Mouse (Mus musculus) embryo, embryonic 10 days (tissue): ENCODE data around the gene Wdr3.
A peak's percentile ranks its signal among the peaks of the same experiment; 100 is the strongest.

ENCODE experiments used
- DNase-seq: peaks from one replicate; pipeline ENCODE4 v3.0.0-alpha.2; 2015; ENCODE audit warnings: low spot score

Wdr3 gene

DNA sequence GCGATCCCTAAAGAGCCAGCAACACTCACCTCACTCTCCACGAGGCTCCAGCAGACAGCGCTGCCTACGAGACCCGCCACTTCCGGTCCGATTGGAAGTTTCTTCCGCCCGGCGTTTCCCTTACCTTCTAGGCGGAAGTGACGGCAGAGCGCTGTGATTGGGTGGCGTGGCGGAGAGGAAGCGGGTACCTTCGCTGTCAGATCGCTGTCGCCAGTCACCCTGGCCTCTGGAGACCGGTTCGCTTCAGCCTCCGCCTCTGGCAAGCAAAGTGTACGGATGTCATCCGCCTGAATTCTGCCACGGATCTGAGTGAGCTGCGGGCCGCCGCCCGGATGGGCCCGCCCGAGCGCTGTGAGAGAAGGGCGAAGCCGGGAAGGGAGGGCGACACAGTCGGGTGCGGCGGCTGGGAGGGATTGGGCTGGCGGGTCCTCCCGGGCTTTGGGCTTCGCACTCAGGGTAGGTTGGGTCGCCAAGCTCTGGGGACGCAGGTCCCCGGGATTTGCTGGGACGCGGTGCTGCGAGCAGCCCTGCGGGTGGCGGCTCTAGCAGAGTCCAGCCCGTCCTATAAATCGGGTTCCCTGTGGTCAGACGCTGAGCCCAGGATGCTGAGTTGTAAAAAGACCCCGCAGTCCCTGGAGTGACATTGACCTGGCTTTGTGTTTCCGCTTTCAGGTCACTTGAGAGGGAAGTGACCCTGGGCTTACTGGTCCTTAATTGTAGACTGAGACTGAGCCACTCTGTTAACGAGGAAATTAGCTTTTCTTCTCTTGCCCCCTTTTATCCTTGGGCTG is at the start of gene Wdr3, which contains the start of gene Gdap2:
TSS of gene Wdr3 (minus strand) at position 93 of the 791 bp plus-strand sequence.
TSS of gene Gdap2 (plus strand) at position 67 of the 791 bp plus-strand sequence.
- peak; percentile 98 for DNase-seq

DNA sequence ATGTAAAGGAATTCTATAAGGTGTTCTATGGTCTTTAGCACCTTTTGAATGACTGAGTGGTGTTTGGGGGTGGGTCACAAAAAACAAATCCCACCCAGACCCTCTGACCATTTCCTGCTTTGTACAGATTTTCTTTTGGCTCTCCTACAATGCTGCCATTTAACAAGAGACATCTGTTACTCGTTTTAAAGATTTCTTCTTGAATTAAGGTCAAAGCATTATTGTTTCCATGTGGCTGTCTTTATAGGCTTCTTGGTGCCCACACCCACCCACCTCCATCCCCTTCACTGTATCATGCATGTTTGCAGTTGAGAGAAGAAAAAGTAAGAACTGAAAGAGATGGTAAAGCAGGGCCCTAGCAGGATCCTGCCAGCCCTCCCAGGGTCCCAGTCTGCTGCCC is 44.8 kb upstream of the Wdr3 start:
- DNase-seq: peak; percentile 7

DNA sequence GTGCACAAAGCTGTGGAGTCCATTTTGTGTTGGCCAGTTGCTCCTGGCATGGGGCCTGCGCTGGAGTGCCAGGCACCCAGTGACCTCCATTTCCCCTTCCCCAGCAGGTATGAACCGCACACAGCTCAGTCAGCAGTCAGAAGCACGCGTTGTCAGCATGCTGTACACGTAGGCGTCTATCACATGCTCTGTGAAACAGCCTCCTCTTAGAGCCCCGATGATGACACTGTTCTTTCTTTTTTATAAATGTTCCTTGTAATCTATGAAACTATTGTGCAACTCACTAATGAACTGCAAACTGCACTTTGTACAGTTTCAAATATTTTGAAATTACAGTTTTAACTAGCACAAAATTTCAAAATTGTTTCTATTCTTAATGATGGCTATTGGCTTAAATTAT is 39.3 kb upstream of the Wdr3 start:
- no peak for DNase-seq

- peak; percentile 46 for DNase-seq
These were observed 32.0 kb upstream of the Wdr3 start for GRCm38 (mm10) chr3:100194210-100194609.

- DNase-seq: no peak
These were observed 27.7 kb upstream of the Wdr3 start for GRCm38 (mm10) chr3:100189861-100190260.

- DNase-seq: peak; percentile 80
These were observed 27.2 kb upstream of the Wdr3 start for GRCm38 (mm10) chr3:100189444-100189843.

DNA sequence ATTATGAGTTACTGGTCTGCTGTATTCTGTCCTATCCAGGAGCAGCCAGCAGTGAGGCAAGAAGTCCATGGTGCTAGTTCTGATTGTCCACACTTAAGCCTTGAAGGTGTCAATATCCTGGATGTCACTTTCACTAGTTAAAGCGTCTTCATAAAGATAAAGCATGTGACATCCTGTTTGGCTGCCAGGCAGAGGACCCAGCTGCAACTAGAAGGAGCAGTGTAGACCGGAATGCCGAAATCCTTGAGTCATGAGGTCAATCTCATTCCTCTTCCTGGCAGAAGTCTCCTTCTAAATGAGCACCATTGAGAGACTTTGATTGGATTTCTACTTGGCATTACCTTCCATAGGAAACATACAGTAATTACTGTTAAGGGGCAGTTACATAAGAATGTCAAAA is 18.3 kb upstream of the Wdr3 start:
- DNase-seq: no peak

DNA sequence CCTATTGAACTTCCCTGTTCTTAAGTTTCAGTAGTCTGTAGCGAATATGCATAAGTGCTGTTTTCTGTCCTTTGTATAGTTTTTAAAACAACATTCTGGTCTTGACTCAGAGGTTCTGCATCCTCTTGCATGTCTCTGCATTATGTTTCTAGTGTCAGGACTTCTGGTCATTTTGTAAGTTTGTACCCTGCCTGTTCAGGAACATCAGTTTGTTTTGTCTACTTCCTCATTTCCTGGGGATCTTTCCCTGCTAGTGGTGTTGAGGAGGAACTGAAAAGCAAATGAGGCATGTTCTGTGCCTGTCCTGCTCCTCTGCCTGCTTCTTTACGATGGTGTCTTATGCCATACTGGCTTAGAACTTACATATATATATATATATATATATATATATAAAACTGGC is 13.8 kb upstream of the Wdr3 start:
- no peak for DNase-seq

DNA sequence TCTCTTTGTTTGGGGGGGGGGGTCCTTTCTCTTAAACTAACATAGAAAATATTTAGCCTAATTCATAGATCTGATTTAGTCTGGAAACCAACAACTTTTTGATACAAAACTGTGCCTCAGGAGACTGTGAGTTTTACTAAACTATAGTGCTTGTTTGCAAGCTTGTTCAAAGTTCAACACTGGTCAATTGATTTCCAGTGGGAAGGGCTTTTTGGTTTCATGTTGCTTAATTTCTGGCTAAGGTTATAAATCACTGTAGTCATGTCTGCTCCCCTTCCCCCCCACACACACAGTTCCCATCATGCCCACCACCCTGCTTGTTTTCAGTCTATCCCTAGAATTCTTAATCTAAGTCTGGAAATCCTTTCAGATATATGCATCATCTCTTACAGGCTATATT is 2.8 kb upstream of the Wdr3 start:
- DNase-seq: no peak

DNA sequence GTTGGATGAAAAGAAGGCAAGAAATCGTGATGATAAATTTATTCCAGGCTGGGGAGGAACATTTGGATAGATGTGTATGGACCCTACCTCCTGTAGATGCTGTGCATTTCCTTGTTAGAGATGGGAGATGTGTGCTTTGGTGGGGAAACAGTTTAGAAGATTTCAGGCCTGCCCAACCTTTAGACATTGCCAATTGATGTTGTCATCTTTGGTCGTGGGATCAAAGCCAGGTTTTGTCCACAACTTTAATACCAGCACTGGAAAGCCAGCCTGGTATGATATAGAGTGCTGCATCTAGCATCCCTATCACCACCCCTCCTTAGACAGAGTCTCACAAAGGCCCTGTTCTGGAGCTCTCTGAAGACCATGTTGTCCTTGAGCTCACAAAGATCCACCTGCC is 1.3 kb upstream of the Wdr3 start:
- DNase-seq: no peak

DNA sequence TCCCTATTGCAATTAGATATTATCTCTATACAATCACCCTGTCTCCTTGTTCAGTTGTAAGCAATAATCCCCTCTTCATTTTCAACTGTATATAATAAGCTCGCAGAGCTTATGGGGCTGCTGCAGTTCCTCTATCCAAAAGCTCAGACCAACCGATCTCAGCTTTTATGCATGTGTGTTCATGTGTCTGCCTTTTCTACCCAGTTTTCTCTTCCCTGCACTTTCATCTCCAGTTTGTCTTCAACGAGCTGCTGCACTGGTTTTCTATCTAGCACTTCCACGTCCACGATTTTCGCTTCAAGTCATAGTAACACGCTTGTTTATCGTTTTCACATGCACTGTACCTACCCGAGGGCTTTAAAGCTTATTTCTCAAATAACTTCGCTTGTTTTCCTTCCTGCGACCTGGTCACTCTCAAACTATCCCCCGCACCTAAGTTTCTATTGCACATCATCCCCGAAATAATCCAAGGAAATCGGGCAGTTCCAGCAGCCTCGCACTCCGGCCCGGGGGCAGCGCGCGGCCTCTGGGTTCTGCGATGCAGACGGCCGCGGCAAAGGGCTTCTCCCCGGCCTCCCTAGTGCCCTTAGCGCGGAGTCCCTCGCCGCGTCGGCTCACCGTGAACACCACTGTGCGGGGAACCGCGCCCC is 417 bp downstream of the Wdr3 start:
- DNase-seq: no peak

- DNase-seq: no peak
These were observed 1.3 kb downstream of the Wdr3 start for GRCm38 (mm10) chr3:100160682-100161445.

DNA sequence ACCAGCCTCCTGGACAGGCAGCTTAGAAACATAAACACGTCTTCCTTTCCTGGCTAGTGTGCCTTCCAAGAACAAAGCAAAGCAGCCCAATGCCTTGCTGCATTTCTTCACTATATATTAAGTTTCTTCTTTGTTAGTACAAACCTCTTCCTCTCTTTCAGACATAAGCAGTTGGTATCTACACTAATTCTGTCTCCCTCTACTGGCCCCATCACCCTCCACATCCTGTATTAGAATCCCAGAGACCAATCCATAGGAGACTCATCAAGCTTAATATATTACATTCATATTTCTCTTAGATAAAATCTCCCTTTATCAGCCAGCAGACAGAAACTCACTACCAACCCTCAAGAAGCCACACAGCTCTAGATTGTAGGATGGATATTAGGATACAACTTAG is 39.8 kb downstream of the Wdr3 start:
- no peak for DNase-seq

DNA sequence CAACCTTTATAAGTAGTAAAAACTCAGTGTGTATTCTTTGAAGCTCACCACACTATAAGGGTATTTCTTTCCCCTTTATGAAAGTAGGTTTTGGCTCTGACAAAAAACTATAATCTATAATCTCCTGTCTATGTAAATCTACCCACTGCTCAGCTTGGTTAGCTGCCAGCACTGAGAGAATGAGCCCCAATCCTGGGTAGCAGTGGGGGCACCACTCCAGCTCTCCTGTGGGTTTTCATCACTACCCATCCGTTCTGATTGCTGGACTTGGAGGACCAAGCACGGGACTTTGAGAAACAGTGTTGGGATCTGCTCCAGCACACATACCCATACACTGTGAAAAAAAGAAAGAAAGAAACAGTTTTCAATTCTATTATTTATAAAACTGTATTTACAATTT is 40.2 kb downstream of the Wdr3 start:
- no peak for DNase-seq

- no peak for DNase-seq
These were observed 43.5 kb downstream of the Wdr3 start for GRCm38 (mm10) chr3:100118681-100119080.

GRCm38 (mm10) chr3:100106736-100107135 is 55.5 kb downstream of the Wdr3 start:
- DNase-seq: no peak

- no peak for DNase-seq
These were observed 59.7 kb downstream of the Wdr3 start for GRCm38 (mm10) chr3:100102386-100103092.
